8 mouse cellular contexts compared by ENCODE assay signal in the genomic region with DNA sequence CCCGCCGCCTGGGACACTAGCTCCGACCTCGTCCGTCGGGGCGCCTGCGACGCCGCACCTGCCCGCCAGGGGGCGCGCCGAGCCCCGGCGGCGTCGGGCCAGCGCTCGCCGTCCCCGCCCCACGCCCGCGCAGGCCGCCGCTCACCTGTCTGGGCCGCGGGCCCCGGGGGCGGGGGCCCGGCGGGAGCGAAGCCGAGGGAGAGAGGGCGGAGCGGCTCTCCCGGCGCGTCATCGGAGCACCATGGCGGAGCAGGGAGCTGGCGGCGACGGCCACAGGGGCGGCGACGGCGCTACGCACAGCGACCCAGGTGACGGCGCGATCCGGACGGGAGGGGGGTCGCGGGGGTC. TPM values are rescaled to one million over a fixed set of nuclear protein-coding genes. Genes with fewer than 3 reads are reported as not detected.
DNase-seq lines count a peak whose midpoint lies in the region; ATAC-seq and TF ChIP-seq lines count a peak whose summit lies in the region.

No protein-coding gene starts in this region.

- no peaks in the 10 kb centered on the region for H3K9me3 ChIP-seq in intestine, embryonic 16.5 days (ENCODE audit: control insufficient read depth, low read length)
- H3K9me3 ChIP-seq in midbrain, postnatal 0 days (ENCODE audit: low read length), result no peaks in the 10 kb centered on the region
- H3K9me3 ChIP-seq in stomach, embryonic 15.5 days, result no peaks in the 10 kb centered on the region

- under 1% methylated on average over 36 of the region's 58 CpGs for WGBS in intestine, embryonic 16.5 days
- WGBS in liver, adult 2 months, result under 1% methylated on average over 58 of the region's 58 CpGs
- under 1% methylated on average over 46 of the region's 58 CpGs for WGBS in midbrain, postnatal 0 days
- 1% methylated on average over 36 of the region's 58 CpGs for WGBS in stomach, embryonic 15.5 days

- peaks cover 7% of the 10 kb centered on the region; the same call in 1 of the 2 replicates for H3K27me3 ChIP-seq in intestine, embryonic 16.5 days (replicated peaks; ENCODE audit: control insufficient read depth, insufficient read depth, low read length)
- no peaks in the 10 kb centered on the region for H3K27me3 ChIP-seq in liver, adult 2 months (ENCODE audit: control insufficient read depth, insufficient read depth, low read length)
- peaks cover 12% of the 10 kb centered on the region for H3K27me3 ChIP-seq in midbrain, postnatal 0 days (ENCODE audit: insufficient read depth, low read length)
- 0 out of 2 replicates have a peak, but pooled peaks cover 4% of the 10 kb centered on the region for H3K27me3 ChIP-seq in stomach, embryonic 15.5 days (replicated peaks)

- no peaks in the 10 kb centered on the region for H3K36me3 ChIP-seq in intestine, embryonic 16.5 days (ENCODE audit: control insufficient read depth, insufficient read depth, low read length)
- no peaks in the 10 kb centered on the region for H3K36me3 ChIP-seq in liver, adult 2 months (ENCODE audit: control insufficient read depth, insufficient read depth, low read length)
- no peaks in the 10 kb centered on the region for H3K36me3 ChIP-seq in midbrain, postnatal 0 days (ENCODE audit: insufficient read depth, low read length)
- no peaks in the 10 kb centered on the region for H3K36me3 ChIP-seq in stomach, embryonic 15.5 days

- TF ChIP-seq POLR2A in liver, adult 2 months (IDR thresholded peaks at IDR 0.05; ENCODE audit: extremely low read depth, insufficient read depth, low read length), result 0 out of 2 replicates have a peak, but pooled peaks have one; percentile 50

- peak overlapping the region; percentile 90 for H3K4me2 ChIP-seq in intestine, embryonic 16.5 days (ENCODE audit: low read depth, low read length)
- peak overlapping the region; percentile 92 for H3K4me2 ChIP-seq in midbrain, postnatal 0 days (ENCODE audit: low read depth, low read length, poor library complexity, severe bottlenecking)
- H3K4me2 ChIP-seq in stomach, embryonic 15.5 days, result peak overlapping the region; percentile 76

- peak; percentile 43 to 49 for DNase-seq in layer of hippocampus, adult 18-20 months (ENCODE audit: low spot score in 2 of 2)
- DNase-seq in layer of hippocampus, adult 8-10 months (ENCODE audit: low spot score in 2 of 2), result no peak
- peak; percentile 62 to 69 for DNase-seq in cerebellum, postnatal 10 days
- peak; percentile 23 for DNase-seq in gastrocnemius, postnatal 25 days
- DNase-seq in liver, adult 2 months (ENCODE audit: extremely low read depth, low read depth, low spot score), result peak; percentile 53
- peak; percentile 17 for DNase-seq in midbrain, postnatal 0 days (ENCODE audit: low spot score)

- H3K79me2 ChIP-seq in liver, adult 2 months (ENCODE audit: control insufficient read depth, insufficient read depth, low read length), result peaks cover 9% of the 10 kb centered on the region; the same call in 1 of the 2 replicates

- H3K4me3 ChIP-seq in intestine, embryonic 16.5 days (ENCODE audit: low read length), result peak overlapping the region; percentile 83
- H3K4me3 ChIP-seq in liver, adult 2 months (ENCODE audit: insufficient read depth, low read depth, low read length), result peak overlapping the region; percentile 72
- peak overlapping the region; percentile 76 for H3K4me3 ChIP-seq in midbrain, postnatal 0 days (ENCODE audit: low read depth, low read length)
- H3K4me3 ChIP-seq in stomach, embryonic 15.5 days (replicated peaks), result peak overlapping the region; percentile 64

- peaks cover 2% of the 10 kb centered on the region; the same call in 1 of the 2 replicates for H3K4me1 ChIP-seq in intestine, embryonic 16.5 days (ENCODE audit: control insufficient read depth, insufficient read depth, low read length)
- H3K4me1 ChIP-seq in liver, adult 2 months (ENCODE audit: control insufficient read depth, insufficient read depth, low read length), result peaks cover 5% of the 10 kb centered on the region
- H3K4me1 ChIP-seq in midbrain, postnatal 0 days (ENCODE audit: insufficient read depth, low read length), result no peaks in the 10 kb centered on the region
- peaks cover 5% of the 10 kb centered on the region; the same call in 1 of the 2 replicates for H3K4me1 ChIP-seq in stomach, embryonic 15.5 days

- peak; percentile 59 for TF ChIP-seq CTCF in liver, adult 2 months (IDR thresholded peaks at IDR 0.05; ENCODE audit: low read depth, low read length)
- 0 out of 2 replicates have a peak, but pooled peaks have one; percentile 10 for TF ChIP-seq CTCF in midbrain, postnatal 0 days (IDR thresholded peaks at IDR 0.05)

- peak; percentile 96 for ATAC-seq in intestine, embryonic 16.5 days
- peak; percentile 76 for ATAC-seq in midbrain, postnatal 0 days (ENCODE audit: low FRiP score)
- peak; percentile 92 for ATAC-seq in stomach, embryonic 15.5 days (ENCODE audit: insufficient read depth, low FRiP score, low read depth)

- H3K9ac ChIP-seq in intestine, embryonic 16.5 days (ENCODE audit: low read depth, low read length), result peak overlapping the region; percentile 86
- peak overlapping the region; percentile 82 for H3K9ac ChIP-seq in liver, adult 2 months (ENCODE audit: low read depth, low read length)
- H3K9ac ChIP-seq in midbrain, postnatal 0 days (replicated peaks; ENCODE audit: low read length, poor library complexity, severe bottlenecking), result peak overlapping the region; percentile 63
- H3K9ac ChIP-seq in stomach, embryonic 15.5 days, result peak overlapping the region; percentile 61; the same call in 1 of the 2 replicates

- peak overlapping the region; percentile 78 for H3K27ac ChIP-seq in intestine, embryonic 16.5 days (ENCODE audit: low read length)
- H3K27ac ChIP-seq in liver, adult 2 months (replicated peaks; ENCODE audit: insufficient read depth, low read depth, low read length), result no peak overlapping the region
- H3K27ac ChIP-seq in midbrain, postnatal 0 days (ENCODE audit: low read depth, low read length), result no peak overlapping the region
- peak overlapping the region; percentile 45 for H3K27ac ChIP-seq in stomach, embryonic 15.5 days

RNA-seq across cellular contexts. Expression of a gene that starts 0.5 kb away (rescaled TPM):
- total RNA-seq in layer of hippocampus, adult 18-20 months (2021), result 100 to 1,000 TPM; 117 to 134 TPM
- 100 to 1,000 TPM; 106 to 165 (median 135) TPM for total RNA-seq in layer of hippocampus, adult 8-10 months (2022)
- total RNA-seq in gastrocnemius, postnatal 25 days (2021), result 1 to 10 TPM; 2.3 to 3.7 TPM
- 44.7 and 50.3 TPM in 2 replicates for polyA plus RNA-seq in intestine, embryonic 16.5 days (2015; fragmentation: Nextera tagmentation; extraction: Ambion mirVana)
- total RNA-seq in liver, adult 2 months (2014; rRNA removed), result 13.7 and 15.6 TPM in 2 replicates
- 9.5 and 11.1 TPM in 2 replicates for polyA plus RNA-seq in liver, adult 2 months (2012; rRNA removed)
- 8.3 and 13.9 TPM in 2 replicates for total RNA-seq in midbrain, postnatal 0 days (2014; rRNA removed)
- polyA plus RNA-seq in midbrain, postnatal 0 days (2015; fragmentation: Nextera tagmentation; extraction: Ambion mirVana), result 6.6 and 8.7 TPM in 2 replicates
- polyA plus RNA-seq in stomach, embryonic 15.5 days (2015; fragmentation: Nextera tagmentation; extraction: Ambion mirVana), result 21.2 and 23.3 TPM in 2 replicates

Comparison
In these comparisons a context has a peak if more than half of its experiments do, and no peak if none do; other contexts are left out.
1. DNase-seq: peak in layer of hippocampus, adult 18-20 months (2 of 2), cerebellum, postnatal 10 days (2 of 2), gastrocnemius, postnatal 25 days (single experiment), liver, adult 2 months (single experiment) and midbrain, postnatal 0 days (single experiment); none in layer of hippocampus, adult 8-10 months (0 of 2).
2. H3K27ac ChIP-seq: peak in intestine, embryonic 16.5 days (single experiment) and stomach, embryonic 15.5 days (single experiment); none in liver, adult 2 months (single experiment) and midbrain, postnatal 0 days (single experiment).
3. Peak in every context shown above with its lines, with median percentiles within 50 percentile points of each other: ATAC-seq, H3K4me2 ChIP-seq, H3K4me3 ChIP-seq and H3K9ac ChIP-seq.